Mouse (Mus musculus): ENCODE data around the gene Ddx31.

Gene Ddx31

DNA sequence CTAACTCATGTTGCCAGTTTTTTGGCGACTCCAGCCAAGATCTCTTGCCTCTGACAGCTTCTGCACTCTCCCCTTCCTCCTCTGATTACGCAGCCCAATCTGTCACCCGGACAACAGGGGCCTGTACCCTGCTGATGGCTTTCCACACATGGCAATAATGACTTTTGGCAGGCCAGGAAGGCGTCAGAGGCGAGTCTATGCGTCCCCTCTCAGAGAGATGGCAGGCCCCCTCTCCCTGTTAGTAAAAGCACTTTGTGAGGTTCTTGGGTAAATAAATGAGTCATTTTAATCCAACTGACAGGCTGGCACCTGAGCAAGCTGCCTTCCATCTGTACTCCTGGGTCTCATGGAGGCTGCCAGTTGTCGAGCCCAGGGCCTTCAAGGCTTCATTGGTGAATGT lies 27.3 kb downstream of the Ddx31 start:
- no peak for DNase-seq

DNA sequence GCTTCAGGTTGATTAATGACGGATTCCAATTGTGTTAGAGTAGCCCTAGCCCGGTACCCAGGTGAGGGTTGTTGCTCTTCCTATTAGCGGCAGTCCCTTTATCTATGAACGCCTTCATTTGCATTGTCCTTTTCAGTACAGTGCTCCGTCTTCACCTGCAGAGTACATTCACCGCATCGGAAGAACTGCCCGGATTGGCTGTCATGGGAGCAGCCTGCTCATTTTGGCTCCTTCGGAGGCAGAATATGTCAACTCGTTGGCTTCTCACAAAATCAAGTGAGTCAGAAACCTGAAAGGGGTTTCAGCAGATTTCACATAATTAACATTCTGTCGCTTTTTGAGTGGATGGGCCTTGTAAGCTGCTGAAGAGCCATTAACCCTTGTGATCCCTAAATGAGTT lies 35.3 kb downstream of the Ddx31 start:
- DNase-seq: no peak

DNA sequence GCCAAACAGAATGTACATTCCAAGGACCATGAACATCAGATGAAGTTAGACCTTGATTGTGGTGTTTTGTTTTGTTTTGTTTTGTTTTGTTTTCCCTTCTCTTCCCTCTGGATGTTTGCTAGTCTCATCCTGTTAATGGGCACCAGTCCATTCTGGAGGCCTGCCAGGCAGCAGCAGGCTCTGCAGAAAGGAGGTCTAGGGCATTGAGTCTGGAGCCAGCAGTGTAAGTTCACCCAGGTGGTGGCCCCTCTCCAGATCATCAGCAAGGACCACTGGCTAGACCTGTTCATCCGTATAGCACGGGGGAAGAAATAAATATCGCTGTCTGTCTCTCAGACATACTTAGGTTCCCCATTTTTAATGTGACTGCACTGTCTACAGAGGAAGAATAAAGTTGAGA lies 41.1 kb downstream of the Ddx31 start:
- DNase-seq: no peak

DNA sequence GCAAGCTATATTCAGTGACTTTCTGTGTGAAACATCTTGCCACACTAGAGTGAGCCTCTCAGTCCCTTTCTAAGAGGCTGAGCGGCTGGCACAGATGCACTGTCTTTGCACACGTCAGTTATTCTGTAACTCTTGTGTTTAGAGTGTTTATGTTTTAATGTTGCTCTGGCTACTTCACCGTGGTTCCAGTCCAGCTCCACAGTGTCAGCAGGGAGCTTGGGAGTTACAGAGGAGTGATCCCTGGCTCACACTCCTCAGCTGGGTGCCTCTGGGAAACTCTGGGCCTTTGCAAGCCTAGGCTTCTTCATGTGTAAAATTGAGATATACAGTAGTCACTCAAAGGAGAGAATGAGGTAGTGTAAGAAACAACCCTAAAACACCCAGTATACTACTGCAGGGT lies 41.8 kb downstream of the Ddx31 start:
- no peak for DNase-seq

DNA sequence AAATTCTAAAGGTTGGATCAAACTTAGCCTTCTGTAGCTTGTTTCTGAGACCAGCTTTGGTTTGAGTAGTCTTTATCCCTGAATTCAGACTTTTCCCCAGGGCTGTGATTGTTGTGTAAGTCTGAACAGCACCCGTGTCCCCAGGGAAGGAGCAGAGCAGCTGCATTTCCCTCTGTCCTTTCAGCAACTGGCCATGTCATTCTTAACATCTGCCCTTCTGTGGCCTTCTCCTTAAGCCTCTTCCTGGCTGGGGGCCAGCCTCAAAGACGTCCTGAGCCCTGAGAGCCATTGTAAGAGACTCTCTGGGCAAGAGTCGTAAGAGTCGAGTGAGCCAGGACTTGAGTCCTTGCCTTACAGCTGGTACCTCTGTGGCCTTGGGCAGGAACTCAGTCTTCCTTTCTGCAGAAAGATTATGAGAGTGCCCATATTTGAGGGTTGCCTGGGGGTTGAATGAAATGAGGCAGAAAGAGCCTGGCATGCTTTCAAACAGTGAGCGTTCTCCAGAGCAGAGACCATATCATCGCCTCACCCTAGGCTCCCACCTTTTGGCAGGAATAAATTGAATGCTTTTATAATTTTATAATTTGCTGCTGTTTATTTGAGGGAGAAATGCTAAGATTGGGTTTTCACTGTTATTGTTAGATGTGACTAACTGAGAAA lies 42.8 kb downstream of the Ddx31 start:
- no peak for DNase-seq

DNA sequence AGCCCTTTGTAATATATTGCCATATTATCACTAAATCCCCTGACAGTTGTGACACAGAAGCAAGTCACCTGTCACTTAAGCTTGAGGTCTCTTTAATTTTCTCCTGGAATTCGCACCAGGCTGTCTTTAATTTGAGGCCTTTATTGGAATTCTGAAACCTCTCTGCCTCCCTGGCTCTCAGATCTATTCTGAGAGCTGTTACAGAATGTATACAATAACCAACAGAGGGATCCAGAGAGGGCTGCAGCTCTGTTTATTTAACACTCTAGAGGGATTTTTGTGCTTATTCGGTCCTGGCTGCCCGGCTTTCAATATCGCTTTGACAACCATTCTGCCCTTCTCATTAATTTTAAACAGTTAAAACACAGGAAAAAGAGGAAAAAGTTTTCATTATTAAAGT lies 44.7 kb downstream of the Ddx31 start:
- no peak for DNase-seq

DNA sequence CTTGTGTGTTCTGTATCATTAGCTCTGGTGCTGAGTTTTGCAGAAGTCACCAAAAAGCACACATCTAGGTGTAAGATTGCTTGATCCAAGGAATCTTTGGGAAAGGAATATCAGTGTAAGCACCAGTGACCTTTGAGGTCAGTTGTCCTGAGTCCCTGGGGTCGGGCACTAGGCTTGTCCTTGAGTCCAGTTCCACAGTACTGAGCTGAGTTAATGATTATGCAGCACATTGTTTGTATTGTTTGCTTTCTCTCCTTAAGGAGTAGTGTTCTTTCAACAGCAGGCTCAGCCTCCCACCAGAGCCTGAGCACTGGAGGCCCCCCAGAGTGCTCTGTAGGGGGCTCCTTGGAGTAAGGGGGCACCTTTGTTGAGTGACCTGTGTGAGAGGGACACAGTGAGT lies 52.6 kb downstream of the Ddx31 start:
- no peak for DNase-seq

DNA sequence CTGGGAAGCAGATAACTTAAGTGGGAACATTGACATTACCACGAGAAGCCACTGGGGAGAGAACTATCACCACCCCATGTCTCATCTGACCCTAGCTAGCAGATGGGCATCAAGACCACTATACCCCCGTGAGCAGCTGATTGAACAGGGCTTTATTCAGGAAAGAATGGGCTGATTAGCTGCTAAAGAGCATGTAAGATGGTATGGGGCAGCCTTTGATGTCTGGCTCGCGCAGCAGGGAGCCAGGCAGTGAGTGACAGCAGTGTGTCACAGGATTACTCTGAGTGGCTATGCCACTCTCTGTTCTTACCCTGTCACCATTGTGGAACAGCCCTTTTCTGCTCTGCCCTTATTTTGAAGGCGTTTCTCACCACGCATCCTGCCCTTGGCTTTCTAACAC lies 53.3 kb downstream of the Ddx31 start:
- DNase-seq: no peak

DNA sequence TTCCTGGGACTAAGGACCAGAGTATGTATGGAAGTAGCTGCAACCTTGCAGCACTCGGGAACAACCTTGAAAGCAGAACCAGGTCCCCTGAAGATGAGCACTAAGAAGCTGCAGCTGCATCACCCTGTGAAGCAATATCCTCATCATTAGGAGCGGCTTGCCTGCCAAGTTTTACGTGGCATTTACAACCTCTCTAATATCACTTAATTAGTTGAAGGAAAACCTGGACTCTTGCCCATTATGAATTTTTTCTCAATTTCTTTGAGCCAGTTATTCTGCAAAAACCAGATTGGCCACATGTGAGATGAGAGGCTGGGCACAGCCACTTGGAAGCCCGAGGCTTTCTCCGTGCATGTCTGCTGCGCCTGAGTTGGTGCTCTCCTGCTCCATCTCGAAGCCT lies 55.7 kb downstream of the Ddx31 start:
- no peak for DNase-seq

DNA sequence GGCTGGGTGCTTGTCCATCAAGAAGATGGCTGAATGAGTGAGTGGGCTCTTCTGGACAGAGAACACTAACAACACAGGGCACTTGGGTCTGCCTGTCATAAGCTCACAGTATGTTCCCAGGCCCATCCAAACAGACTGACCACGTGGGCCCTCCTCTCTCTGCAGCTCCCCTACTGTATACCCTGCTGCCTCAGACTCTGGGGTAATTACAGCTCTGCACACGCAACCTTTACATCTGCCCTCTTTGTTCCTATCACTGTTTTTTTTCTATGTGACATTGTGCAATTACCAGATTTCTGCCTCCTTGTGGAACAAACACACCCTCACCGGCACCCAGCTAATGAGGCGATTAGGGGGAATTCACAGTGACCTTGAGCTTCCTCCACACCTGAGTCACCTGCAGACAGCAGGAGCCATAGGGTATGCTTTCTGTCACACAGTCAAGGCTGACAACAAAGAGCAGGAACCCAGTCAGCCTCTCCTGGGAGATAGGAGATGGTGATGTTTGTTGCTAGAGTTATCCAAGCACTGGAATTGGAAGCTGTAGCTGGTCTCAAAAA lies 57.2 kb downstream of the Ddx31 start:
- no peak for DNase-seq

DNA sequence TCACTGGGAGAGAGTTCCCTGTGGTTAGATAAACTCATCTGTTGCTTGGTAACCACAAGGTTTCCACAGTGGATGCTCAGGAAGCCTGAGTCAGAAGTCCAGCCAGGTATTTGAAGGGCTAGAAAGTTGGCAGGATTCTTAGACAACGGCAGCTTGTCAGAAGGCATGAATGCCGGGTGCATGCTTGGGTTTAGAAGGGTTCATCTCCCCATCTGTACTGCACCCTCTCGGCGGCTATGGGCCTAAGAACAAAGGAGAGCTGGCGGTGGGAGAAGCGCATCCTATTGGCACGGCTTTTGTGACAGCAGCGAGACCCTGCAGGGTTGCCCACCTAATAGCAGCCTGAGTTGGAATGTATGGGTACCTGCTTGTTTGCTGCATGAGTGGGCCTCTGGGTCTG lies 62.1 kb downstream of the Ddx31 start:
- DNase-seq: no peak

DNA sequence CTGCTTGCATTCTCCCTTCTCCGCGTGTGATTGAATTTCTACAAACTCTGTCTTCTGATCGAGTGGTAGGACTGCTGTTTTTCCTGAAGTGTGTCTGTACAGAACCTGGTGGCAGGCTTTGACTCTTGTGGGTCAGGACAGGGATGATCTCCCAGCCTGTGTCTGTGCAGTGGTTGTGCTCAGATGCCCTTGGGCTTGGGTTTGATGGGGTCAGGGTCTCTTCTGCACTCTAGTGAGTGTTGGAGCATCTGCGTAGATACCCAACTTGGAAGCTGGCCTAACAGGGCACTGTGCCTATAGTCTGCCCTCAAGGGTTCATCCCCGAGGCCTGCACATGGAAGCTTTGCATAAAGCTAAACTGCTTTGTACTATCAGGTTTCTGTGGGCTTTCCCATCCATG lies 63.7 kb downstream of the Ddx31 start:
- no peak for DNase-seq

DNA sequence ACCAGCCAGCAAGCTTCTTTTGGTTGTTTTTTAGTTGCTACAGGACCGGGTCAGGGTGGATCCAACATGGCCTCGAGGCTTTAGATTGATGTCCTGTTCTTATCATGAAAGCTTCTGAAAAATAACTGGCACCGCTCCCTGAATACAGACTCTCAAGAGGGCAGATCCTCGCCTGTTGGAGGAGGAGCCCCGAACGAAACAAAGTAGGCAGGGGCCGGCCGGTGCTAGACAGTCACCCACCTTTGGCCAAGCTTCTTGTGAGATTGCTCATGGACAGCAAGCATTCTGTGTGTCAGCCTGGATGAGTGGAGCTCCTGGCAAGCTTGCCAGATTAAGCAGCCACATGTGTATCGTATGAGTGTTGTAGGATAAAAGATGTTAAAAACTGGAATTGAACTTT lies 64.6 kb downstream of the Ddx31 start:
- DNase-seq: no peak

DNA sequence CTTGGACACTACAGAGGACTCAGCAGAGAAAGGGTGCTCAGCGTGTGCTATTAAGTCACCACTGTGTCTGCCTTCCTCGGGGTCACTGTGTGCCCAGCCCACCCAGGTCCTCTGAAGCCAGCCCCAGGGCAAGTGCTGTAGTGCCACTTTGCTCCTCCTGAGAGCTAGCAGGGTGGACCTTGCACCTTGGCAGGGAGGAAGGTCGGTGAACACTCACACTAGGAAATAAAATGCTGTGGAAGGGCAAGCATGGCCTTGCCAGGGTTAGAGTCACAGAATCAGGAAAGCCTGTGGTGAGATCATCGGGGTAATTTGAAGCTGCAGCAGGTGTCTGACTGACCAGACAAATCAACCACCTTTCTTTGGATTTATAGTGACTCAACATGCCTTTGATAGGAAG lies 65.4 kb downstream of the Ddx31 start:
- DNase-seq: peak; percentile 40

DNA sequence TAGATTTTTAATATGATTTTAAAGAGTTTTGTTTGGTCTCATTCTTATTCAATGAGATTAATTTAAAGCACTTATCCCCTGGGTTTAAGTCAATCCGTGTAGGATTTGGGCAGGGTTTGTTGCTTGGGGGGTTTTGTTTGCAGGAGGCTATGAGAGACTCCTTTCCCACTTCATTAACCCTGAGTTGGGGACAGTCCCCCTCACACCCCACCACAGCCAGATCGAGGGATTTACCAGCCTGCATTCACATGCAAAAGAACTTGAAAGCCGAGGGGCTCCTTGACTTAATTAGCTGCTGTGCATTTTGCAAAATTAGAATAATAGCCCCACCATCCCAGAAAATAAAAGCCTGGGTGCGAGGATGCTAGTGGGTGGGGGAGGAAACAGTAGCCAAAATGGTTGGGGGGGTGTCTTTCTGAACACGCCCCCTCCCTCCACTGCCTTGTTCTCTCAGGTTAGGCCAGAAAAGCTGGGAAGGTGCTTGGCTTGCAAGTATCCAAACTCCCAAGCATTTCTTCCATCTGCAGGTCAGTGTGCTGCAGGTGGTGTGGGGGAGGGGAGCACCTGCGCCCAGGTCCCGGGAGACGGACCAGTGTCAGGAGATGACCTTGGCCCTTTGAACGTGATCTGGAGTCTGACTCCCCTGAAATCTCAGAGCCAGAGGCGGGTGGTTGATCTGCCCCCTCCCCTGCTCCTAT lies 67.6 kb downstream of the Ddx31 start:
- DNase-seq: no peak

DNA sequence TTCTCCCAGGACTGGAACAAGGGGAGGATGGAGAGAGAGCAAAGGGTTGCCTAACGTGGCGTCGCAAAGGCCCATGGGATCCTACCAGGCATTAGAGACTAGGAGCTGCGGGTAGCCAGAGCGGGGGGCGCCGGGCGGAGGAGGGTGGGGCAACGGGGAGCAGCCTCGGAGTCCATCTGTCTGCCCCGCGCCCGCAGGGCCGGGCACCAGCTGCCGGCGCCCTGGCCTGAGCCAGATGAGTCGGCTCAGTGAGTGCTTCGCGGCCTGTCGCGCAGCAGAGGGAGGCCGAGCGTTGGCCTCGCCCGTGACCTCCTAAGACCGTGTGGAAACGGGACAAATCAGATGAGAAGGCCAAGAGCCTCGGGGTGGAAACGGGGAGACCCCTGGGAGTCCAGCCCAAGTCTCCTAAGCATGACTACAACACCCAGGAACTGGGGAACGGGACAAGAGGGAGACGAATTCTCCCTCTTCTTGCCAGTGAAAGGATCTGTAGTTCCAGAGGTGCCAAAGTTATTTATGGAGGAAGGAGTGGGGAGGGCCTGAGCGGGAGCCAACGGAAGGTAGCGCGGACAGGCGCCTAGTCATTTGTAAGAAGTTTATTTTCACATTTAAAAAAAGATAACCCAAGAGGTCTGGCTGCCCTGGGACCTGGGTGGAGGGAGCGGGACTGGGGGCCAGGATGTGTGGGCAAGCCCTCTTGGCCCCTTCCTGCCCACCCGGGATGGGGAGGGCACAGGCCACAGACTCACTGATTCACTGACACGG lies 68.4 kb downstream of the Ddx31 start:
- no peak for DNase-seq

DNA sequence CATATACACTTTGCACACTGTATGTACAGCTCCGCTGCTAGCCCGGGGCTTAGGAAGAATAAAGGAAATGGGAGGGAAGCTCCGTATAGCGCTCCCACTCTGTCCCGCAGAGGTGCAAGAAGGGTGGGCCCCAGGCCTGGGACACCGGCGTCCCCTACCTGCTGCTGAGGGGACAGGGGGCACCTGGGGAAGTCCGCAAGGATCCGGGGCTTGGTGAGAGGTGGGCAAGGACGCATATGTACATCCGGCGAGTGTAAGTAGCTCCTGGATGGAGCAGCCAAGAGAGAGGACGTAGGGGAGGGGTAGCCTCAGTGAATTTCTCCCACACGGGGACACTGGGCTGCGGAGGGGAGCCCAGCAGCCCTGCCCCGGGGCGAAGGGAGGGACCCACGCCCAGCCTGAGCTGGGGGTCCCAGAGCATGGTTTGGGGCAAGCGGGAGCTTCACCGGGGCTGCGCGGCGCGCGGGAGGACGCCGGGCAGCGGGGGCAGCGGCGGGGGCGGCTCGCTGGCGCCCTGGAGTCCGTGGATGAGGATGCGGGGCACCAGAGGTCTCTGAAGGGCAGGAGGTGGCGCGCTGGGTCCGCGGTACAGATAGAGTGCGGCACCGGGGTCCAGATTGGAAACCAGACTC lies 69.1 kb downstream of the Ddx31 start:
- DNase-seq: no peak

DNA sequence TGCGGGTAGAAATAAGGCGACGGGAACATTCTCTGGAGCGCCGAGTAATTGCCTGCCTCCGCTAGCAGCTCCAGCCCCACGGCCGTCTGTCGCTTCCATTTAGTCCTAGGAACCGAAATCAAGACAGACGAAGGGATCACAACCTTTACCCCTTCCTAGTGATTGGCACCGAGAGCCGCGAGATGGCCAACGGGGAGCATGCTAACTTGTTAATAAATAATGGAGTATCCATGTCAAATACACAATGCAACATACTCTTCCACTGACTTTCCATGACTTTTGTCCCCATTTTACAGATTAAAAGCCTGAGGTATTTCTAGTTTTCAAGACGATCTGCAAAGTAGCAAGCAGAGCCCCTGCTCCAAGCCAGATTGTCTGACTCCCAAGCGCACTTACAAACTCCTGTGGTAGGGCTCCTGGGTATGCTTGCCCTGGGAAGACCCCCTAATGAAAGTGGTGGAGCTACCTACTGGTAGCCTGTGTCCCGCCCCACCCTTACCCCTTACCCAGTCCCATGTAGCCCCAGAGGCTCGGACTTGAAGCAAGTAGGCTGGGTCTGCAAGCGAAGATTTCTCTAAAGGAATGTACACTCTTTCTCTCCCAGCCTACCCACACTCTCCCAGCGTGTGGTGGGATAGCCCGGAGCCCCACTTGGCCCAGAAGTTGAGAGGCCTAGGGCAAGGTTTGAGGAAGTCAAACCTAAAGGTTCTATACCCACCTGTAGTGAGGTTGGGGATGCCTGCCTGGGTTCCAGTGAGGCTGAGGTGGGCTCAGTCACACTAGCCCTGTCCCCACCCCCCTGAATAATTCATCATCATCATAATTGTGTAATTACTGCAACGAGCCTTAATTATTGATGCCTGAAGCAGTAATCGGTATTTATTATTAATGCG lies 69.9 kb downstream of the Ddx31 start:
- DNase-seq: no peak

DNA sequence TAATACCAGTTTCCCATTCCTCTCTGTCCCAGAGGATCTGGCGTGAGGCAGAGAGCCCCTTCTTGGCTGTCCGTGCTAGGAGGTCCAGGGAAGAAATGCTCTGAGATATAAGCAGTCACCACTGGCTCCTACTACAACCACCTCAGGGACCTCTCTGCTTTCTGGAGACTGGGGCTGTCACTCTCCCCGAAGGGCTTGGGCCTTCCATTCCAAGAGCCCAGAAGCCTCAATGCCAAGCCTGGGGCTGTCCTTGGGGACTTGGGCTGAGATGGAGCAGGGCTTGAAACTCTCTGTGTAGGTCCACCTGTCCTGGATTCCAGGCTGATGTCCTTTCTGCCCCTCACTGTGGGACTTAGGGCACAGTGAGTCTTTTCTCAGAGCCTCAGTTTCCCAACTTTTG lies 70.7 kb downstream of the Ddx31 start:
- no peak for DNase-seq

DNA sequence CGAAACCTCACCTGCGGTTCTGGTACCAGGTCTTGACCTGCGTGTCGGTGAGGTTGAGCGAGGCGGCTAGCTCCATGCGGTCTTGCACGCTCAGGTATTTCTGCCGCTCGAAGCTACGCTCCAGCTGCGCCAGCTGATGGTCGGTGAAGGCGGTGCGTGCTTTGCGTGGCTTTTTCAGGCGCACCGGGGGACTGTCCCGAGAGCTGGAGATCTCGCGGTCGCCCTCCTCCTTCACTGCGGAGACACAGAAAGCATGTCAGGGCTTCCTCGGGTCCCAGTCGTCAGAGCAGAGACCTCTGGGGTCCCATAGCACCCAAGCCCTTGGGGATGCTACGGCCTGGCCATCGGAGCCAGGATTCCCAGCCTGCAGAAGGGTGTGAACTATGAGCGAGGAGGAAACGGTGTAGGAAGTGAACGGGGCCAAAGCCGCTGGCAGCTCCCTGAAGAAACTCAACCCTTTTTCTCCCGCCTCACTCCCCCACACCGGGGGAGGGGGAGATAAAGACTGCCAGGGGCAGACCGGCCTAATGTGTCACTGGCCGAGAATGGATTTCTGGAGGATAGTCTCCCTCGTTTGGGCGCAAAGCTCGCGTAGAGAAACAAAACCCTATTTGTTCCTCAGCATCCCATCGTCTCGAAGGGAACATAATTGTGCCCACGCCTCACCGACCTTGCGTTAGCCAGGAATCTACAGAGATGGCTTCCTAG lies 71.3 kb downstream of the Ddx31 start:
- no peak for DNase-seq

DNA sequence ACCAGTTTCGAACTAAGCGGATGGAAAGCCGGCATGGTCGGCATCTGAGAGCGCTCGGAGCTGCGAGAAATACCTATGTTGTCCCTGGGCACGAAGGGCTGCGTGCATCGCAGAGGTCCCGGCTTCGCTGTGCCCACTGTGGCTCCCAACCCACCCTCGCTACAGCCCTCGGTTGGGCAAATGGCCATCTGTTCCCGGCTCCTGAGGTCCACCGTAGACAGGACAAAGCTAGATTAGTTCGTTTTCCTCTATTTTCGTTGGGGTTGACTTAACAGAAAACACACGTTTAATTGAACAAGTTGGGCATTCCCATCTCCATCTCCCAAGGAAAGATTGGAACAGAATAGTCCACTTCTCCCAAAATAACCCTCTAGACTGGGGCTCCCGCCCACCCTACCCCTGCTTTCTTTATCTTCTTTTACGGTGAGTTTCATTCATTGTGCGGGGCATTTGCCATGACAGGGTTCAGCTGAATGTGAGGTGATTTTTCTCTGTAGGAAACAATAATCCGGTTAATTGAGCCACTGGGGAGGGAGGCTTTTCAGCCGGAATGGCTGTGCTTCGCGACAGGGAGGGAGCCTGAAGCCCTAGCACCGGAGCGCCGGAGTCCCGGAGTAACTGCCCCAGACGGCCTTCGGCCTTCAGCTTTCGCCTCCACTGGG lies 72.0 kb downstream of the Ddx31 start:
- DNase-seq: no peak

All from kidney, adult 18-20 months (tissue).